Mouse (Mus musculus) cerebellum, adult 11-12 months (tissue): ENCODE measurements around the gene Gm5105.

Experiments used
- DNase-seq: peaks from one replicate; pipeline ENCODE4 v3.0.0; 2022

Gm5105 gene

DNA sequence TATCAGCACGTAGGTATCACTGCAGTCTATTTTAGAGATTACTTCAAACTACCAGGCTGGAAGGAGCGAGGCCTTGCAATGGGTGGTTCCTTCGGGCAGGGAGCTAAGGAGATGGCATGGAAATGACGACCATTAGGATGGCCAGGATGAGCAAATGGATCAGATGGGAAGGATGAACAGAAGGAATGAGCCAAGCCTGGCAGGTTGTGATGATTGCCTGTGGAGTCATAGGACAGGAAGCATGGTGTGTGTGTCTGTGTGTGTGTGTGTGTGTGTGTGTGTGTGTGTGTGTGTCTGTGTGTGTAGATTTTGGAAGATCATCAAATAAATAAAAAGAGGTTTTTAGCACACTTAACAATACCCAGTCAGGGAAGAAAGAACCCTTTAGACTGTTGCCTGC is 44.5 kb downstream of the Gm5105 start:
- DNase-seq: no peak

- no peak for DNase-seq
Measured at GRCm38 (mm10) chr3:138022003-138022402, 45.2 kb downstream of the Gm5105 start.

GRCm38 (mm10) chr3:138016810-138017209 is 50.4 kb downstream of the Gm5105 start:
- DNase-seq: no peak

DNA sequence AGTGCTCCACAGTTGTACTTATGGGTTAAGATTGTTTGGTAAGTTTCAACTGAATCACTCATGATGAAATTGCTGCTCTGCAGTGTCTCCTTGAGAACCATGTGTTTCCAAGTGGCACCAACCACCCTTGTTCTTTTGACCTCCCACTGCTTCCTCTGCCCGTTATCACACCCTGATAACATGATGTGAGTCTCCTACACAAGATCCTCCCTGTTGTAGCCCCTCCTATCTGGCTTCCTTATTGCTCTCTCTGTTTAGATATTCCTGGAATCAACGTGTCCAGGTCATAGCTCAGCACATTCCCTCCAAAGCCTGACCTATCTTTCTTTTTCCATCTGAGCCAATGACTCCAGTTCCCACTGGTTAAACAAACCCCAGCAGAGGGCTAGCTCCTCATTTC is 52.5 kb downstream of the Gm5105 start:
- no peak for DNase-seq

DNA sequence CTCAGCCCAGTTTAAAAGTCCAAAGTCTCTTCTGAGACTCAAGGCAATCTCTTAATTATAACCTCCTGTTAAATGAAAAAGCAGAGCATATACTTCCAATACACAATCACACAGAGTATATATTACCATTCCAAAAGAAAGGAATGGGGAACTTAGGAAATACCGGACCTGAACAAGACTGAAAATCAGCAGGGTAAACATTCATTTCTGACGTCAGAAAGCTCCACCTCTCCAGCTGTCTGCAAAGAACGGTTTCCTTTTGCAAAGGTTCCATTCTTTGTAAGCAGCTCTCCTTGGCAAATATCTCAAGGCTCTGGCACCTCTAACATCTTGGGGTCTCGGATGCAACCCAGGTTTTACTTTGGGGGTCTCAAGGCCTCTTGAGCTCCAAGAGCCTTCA is 54.8 kb downstream of the Gm5105 start:
- no peak for DNase-seq

DNA sequence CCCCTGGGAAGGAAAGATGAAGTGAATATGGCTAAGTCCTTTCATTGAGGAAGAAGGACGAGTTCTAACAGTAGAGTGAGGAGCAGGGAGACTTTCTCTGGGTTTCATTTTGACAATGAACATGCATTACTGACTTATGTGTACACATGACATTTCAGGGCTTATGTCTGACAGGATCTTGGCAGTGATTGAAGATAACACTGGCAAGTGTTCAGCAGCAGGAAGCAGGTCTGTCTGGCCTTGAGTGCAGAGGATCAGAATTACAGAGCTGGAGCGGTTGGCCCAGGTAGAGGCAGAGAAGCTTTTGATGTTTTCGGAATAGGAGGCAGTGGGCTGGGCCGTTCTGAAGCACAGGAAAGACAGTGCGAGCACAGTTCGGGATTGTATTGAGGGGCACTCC is 59.0 kb downstream of the Gm5105 start:
- no peak for DNase-seq

- no peak for DNase-seq
Measured at GRCm38 (mm10) chr3:138006896-138007295, 60.3 kb downstream of the Gm5105 start.

- no peak for DNase-seq
Measured at GRCm38 (mm10) chr3:138003264-138003663, 63.9 kb downstream of the Gm5105 start.

DNA sequence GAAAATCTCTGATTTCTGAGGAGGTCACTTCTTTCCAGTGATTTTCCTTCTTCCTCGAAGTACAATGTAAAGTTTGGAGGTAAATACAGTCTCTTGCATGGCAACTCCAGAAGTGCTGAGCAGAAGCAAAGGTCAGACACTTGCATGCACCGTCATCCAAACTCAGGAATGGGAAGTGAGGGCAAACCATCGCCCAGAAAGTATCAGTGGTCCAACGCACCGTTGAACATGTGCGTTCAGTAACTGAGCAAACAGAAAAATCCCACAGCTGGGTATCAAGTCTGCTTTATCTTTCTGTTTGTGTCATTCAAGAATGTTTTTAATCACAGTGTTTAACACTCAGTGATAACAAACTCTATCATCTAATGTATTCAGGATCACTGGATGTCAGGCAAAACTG is 64.6 kb downstream of the Gm5105 start:
- DNase-seq: no peak

DNA sequence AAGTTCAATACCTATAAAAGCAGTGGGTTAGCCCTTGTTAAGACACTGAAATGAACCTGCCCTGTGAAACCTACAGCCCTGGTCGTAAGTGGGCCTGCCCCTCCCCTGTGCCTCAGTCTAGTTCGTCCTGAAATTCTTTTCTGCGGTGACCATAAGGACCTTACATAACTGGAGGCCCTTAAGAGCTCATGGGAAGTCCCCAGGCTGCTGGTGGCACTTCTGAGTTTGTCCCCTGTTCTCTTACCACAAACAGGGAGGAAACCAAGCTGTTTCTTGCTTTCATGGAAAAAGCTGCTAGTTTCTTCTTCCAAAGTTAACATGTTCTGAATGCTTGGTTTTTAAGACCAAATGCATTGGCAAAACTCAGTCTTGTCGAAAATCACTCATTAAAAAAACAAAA is 65.3 kb downstream of the Gm5105 start:
- no peak for DNase-seq

DNA sequence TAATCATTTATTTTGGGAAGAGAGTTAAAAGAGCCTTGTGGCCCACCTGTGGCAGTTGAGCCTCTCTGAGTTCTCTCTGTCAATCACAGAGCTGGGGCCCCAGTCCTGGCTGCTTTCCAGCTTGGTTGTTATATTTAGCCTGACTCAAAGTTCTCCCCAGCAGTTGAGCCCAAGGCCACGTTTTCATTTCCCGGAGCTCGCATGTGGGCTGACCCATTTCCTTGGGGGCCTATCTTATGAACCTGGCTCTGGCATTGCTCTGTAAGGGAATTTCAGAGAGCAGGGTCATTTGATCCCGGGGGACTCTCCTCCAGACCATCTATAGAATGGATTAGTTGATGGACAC is 66.5 kb downstream of the Gm5105 start:
- no peak for DNase-seq

- no peak for DNase-seq
Measured at GRCm38 (mm10) chr3:138000062-138000723, 67.0 kb downstream of the Gm5105 start.

- no peak for DNase-seq
Measured at GRCm38 (mm10) chr3:137999224-137999790, 67.9 kb downstream of the Gm5105 start.
